Comparison of ENCODE assay signal across 9 mouse cellular contexts in genomic region chr1:89750921-89751320, GRCm38 (mm10).
DNase-seq lines count a peak whose midpoint lies in the region; ATAC-seq and TF ChIP-seq lines count a peak whose summit lies in the region.
"Had no signal": no experiment of that assay in that cellular context is flagged by ENCODE, and none has a peak within 500 bp of the region (broad histone marks: within the 10 kb centered on the region; RNA-seq: fewer than 3 reads in every experiment).

No protein-coding gene starts in this region.

- no peaks in the 10 kb centered on the region for H3K9me3 ChIP-seq in lung, embryonic 15.5 days
- no peaks in the 10 kb centered on the region for H3K9me3 ChIP-seq in forebrain, embryonic 13.5 days (replicated peaks)
- no peaks in the 10 kb centered on the region for H3K9me3 ChIP-seq in limb, embryonic 10.5 days (replicated peaks)

- H3K27ac ChIP-seq in lung, embryonic 15.5 days: no peak overlapping the region
- H3K27ac ChIP-seq in forebrain, embryonic 13.5 days: peak overlapping the region; percentile 67
- H3K27ac ChIP-seq in limb, embryonic 10.5 days: peak overlapping the region; percentile 46; the same call in 1 of the 2 replicates

- H3K4me3 ChIP-seq in lung, embryonic 15.5 days: no peak overlapping the region
- no peak overlapping the region for H3K4me3 ChIP-seq in lung, adult 2 months (replicated peaks; ENCODE audit: extremely low read depth, low read depth, low read length)
- peak overlapping the region; percentile 16; the same call in 1 of the 2 replicates for H3K4me3 ChIP-seq in forebrain, embryonic 13.5 days
- peak overlapping the region; percentile 39 for H3K4me3 ChIP-seq in limb, embryonic 10.5 days

- H3K4me2 ChIP-seq in lung, embryonic 15.5 days: peak overlapping the region; percentile 33
- peak overlapping the region; percentile 50 for H3K4me2 ChIP-seq in forebrain, embryonic 13.5 days

- no peak for DNase-seq in lung, adult 2 months
- peak; percentile 51 for DNase-seq in limb, embryonic 10.5 days (ENCODE audit: low spot score)
- peak; percentile 93 for DNase-seq in retina, postnatal 1 day
- DNase-seq in spleen, postnatal 36 days (ENCODE audit: low spot score in 2 of 2): no peak
- no peak for DNase-seq in cerebellum, postnatal 25 days
- no peak for DNase-seq in left cerebral cortex, adult 18-20 months (ENCODE audit: low spot score in 2 of 2)

- no peak for ATAC-seq in lung, embryonic 15.5 days (ENCODE audit: borderline replicate concordance, extremely low read depth, low FRiP score, low TSS enrichment)
- peak; percentile 95 for ATAC-seq in forebrain, embryonic 13.5 days
- ATAC-seq: Patski had no signal

- H3K27me3 ChIP-seq in lung, embryonic 15.5 days: no peaks in the 10 kb centered on the region
- H3K27me3 ChIP-seq in forebrain, embryonic 13.5 days: peaks cover 78% of the 10 kb centered on the region
- peaks cover 30% of the 10 kb centered on the region for H3K27me3 ChIP-seq in limb, embryonic 10.5 days (ENCODE audit: low read depth, poor library complexity, severe bottlenecking)
- H3K27me3 ChIP-seq: Patski had no signal

- WGBS in lung, embryonic 15.5 days: 22% methylated on average over 21 of the region's 21 CpGs
- 57% methylated on average over 21 of the region's 21 CpGs for WGBS in lung, adult 2 months
- WGBS in forebrain, embryonic 13.5 days: 2% methylated on average over 21 of the region's 21 CpGs
- WGBS in limb, embryonic 10.5 days: 13% methylated on average over 21 of the region's 21 CpGs

- H3K9ac ChIP-seq in lung, embryonic 15.5 days: no peak overlapping the region
- no peak overlapping the region for H3K9ac ChIP-seq in forebrain, embryonic 13.5 days

- no peak for TF ChIP-seq CTCF in lung, adult 2 months (IDR thresholded peaks at IDR 0.05; ENCODE audit: insufficient read depth, low read length)

- no peak for TF ChIP-seq POLR2A in lung, adult 2 months (IDR thresholded peaks at IDR 0.05; ENCODE audit: borderline replicate concordance, extremely low read depth, low read depth, low read length)

- H3K36me3 ChIP-seq in lung, embryonic 15.5 days: no peaks in the 10 kb centered on the region
- no peaks in the 10 kb centered on the region for H3K36me3 ChIP-seq in forebrain, embryonic 13.5 days (ENCODE audit: poor library complexity, severe bottlenecking)
- H3K36me3 ChIP-seq in limb, embryonic 10.5 days: 0 out of 2 replicates have a peak, but pooled peaks cover 5% of the 10 kb centered on the region

- peaks cover 15% of the 10 kb centered on the region for H3K4me1 ChIP-seq in lung, embryonic 15.5 days
- H3K4me1 ChIP-seq in lung, adult 2 months (ENCODE audit: control insufficient read depth, insufficient read depth, low read length): no peaks in the 10 kb centered on the region
- H3K4me1 ChIP-seq in forebrain, embryonic 13.5 days: peaks cover 35% of the 10 kb centered on the region
- H3K4me1 ChIP-seq in limb, embryonic 10.5 days: peaks cover 27% of the 10 kb centered on the region

Comparison
In these comparisons a context has a peak if more than half of its experiments do, and no peak if none do; other contexts are left out.
1. H3K4me3 ChIP-seq: peak in forebrain, embryonic 13.5 days (single experiment) and limb, embryonic 10.5 days (single experiment); none in lung, embryonic 15.5 days (single experiment) and lung, adult 2 months (single experiment).
2. DNase-seq: peak in limb, embryonic 10.5 days (single experiment) and retina, postnatal 1 day (single experiment); none in lung, adult 2 months (single experiment), spleen, postnatal 36 days (0 of 2), cerebellum, postnatal 25 days (0 of 2) and left cerebral cortex, adult 18-20 months (0 of 2).